Mouse (Mus musculus) CH12.LX (cell line): ENCODE measurements around the gene Rufy1. TPM values are rescaled to one million over a fixed set of nuclear protein-coding genes. Genes with fewer than 3 reads are reported as not detected.

ENCODE experiments used
- DNase-seq: peaks from one replicate; pipeline ENCODE4 v3.0.0-alpha.2; 2013; ENCODE audit errors: extremely low read depth
- H3K27ac ChIP-seq: 2 replicates; pipeline ENCODE4 v1.5.1; 2012; ENCODE audit warnings: low read depth, mild to moderate bottlenecking, control low read depth, moderate library complexity; ENCODE audit not compliant: insufficient read depth
- H3K27me3 ChIP-seq: replicated peaks from 2 replicates; pipeline ENCODE3; 2012; ENCODE audit warnings: inconsistent platforms
- H3K36me3 ChIP-seq, 2 experiments: replicated peaks in 1 of 2; 2 replicates each; pipeline versions ENCODE3 to v1.6.1; 2012; ENCODE audit warnings: inconsistent platforms in 1 of 2, low read length in 1 of 2, mild to moderate bottlenecking in 1 of 2, mixed read lengths in 1 of 2, moderate library complexity in 1 of 2; ENCODE audit not compliant: control insufficient read depth in 1 of 2, insufficient read depth in 1 of 2
- H3K4me1 ChIP-seq, 2 experiments: 2 replicates each; pipeline ENCODE4 v1.6.1; 2012; ENCODE audit warnings: inconsistent platforms in 1 of 2, moderate library complexity in 1 of 2; ENCODE audit not compliant: insufficient read depth in 2 of 2, control insufficient read depth in 1 of 2
- H3K4me2 ChIP-seq: 2 replicates; pipeline ENCODE4 v1.6.1; 2012; ENCODE audit warnings: low read depth, mild to moderate bottlenecking, control low read depth; ENCODE audit not compliant: poor library complexity, insufficient read depth, severe bottlenecking
- H3K4me3 ChIP-seq, 3 experiments: fragments of 150-350 bp in 1 of 3; sonication (generic) in 1 of 3; replicated peaks in 1 of 3; 2 replicates each; pipeline versions ENCODE3 to v1.5.1; 2011 to 2012; ENCODE audit warnings: low read depth in 2 of 3, low read length in 2 of 3, mild to moderate bottlenecking in 2 of 3, moderate library complexity in 2 of 3, control low read depth in 1 of 3, improper control_type of control experiment in 1 of 3, inconsistent platforms in 1 of 3, mixed read lengths in 1 of 3; ENCODE audit not compliant: poor library complexity in 1 of 3
- H3K79me2 ChIP-seq: replicated peaks from 2 replicates; pipeline ENCODE4 v1.6.1; 2012; ENCODE audit warnings: mild to moderate bottlenecking, moderate library complexity; ENCODE audit not compliant: control insufficient read depth, poor library complexity, insufficient read depth, severe bottlenecking; ENCODE audit errors: extremely low read depth
- H3K9ac ChIP-seq: 2 replicates; pipeline ENCODE4 v1.6.1; 2012; ENCODE audit warnings: low read depth, mild to moderate bottlenecking, control low read depth, moderate library complexity; ENCODE audit not compliant: insufficient read depth
- H3K9me3 ChIP-seq: replicated peaks from 2 replicates; pipeline ENCODE3; 2012; ENCODE audit warnings: low read length, inconsistent platforms, mixed read lengths
- BHLHE40 ChIP-seq: IDR thresholded peaks from 2 replicates; pipeline ENCODE4 v1.6.1; 2011; ENCODE audit warnings: mild to moderate bottlenecking, low read depth, low read length, improper control_type of control experiment
- CHD1 ChIP-seq: IDR thresholded peaks from 2 replicates; pipeline ENCODE4 v1.6.1; 2012; ENCODE audit warnings: low read depth, low read length, improper control_type of control experiment, inconsistent platforms
- CHD2 ChIP-seq: IDR thresholded peaks from 2 replicates; pipeline ENCODE4 v1.6.1; 2011; ENCODE audit warnings: low read length, improper control_type of control experiment
- CTCF ChIP-seq, 2 experiments: IDR thresholded peaks in 1 of 2; conservative IDR thresholded peaks in 1 of 2; 2 replicates each; pipeline ENCODE4 v1.5.1; 2011 to 2012; ENCODE audit warnings: low read depth in 2 of 2, low read length in 2 of 2, improper control_type of control experiment in 1 of 2, inconsistent platforms in 1 of 2, mild to moderate bottlenecking in 1 of 2, moderate library complexity in 1 of 2
- EP300 ChIP-seq: IDR thresholded peaks from 2 replicates; pipeline ENCODE4 v1.6.1; 2011; ENCODE audit warnings: low read length, improper control_type of control experiment
- ETS1 ChIP-seq: conservative IDR thresholded peaks from 2 replicates; pipeline ENCODE4 v1.6.1; 2012; ENCODE audit warnings: low read depth, mild to moderate bottlenecking, inconsistent platforms, low read length, improper control_type of control experiment, moderate library complexity
- MAFK ChIP-seq: IDR thresholded peaks from 2 replicates; pipeline ENCODE4 v1.6.1; 2011; ENCODE audit warnings: low read length, improper control_type of control experiment; ENCODE audit not compliant: insufficient replicate concordance
- MAX ChIP-seq: IDR thresholded peaks from 2 replicates; pipeline ENCODE4 v1.6.1; 2011; ENCODE audit warnings: low read length, improper control_type of control experiment
- MYC ChIP-seq: IDR thresholded peaks from 2 replicates; pipeline ENCODE4 v1.6.1; 2011; ENCODE audit warnings: low read depth, mild to moderate bottlenecking, improper control_type of control experiment, low read length
- NELFE ChIP-seq: IDR thresholded peaks from 2 replicates; pipeline ENCODE4 v1.6.1; 2011; ENCODE audit warnings: low read depth, low read length, improper control_type of control experiment
- NRF1 ChIP-seq: IDR thresholded peaks from 2 replicates; pipeline ENCODE4 v1.6.1; 2014; ENCODE audit warnings: low read depth, mild to moderate bottlenecking, inconsistent platforms, low read length, improper control_type of control experiment, moderate library complexity
- PAX5 ChIP-seq: IDR thresholded peaks from 2 replicates; pipeline ENCODE4 v1.6.1; 2012; ENCODE audit warnings: low read length, inconsistent platforms, mixed read lengths
- RAD21 ChIP-seq: IDR thresholded peaks from 2 replicates; pipeline ENCODE4 v1.6.1; 2011; ENCODE audit warnings: low read depth, mild to moderate bottlenecking, low read length, improper control_type of control experiment, moderate library complexity
- RCOR1 ChIP-seq: conservative IDR thresholded peaks from 2 replicates; pipeline ENCODE4 v1.6.1; 2012; ENCODE audit warnings: low read depth, mild to moderate bottlenecking, inconsistent platforms, low read length, improper control_type of control experiment
- SIN3A ChIP-seq: IDR thresholded peaks from 2 replicates; pipeline ENCODE4 v1.6.1; 2012; ENCODE audit warnings: low read length, improper control_type of control experiment, inconsistent platforms
- SMC3 ChIP-seq: IDR thresholded peaks from 2 replicates; pipeline ENCODE4 v1.6.1; 2011; ENCODE audit warnings: low read depth, low read length, improper control_type of control experiment
- TCF12 ChIP-seq: IDR thresholded peaks from 2 replicates; pipeline ENCODE4 v1.6.1; 2014; ENCODE audit warnings: low read depth, mild to moderate bottlenecking, inconsistent platforms, low read length, improper control_type of control experiment
- UBTF ChIP-seq: IDR thresholded peaks from 2 replicates; pipeline ENCODE4 v1.6.1; 2012; ENCODE audit warnings: low read depth, mild to moderate bottlenecking, inconsistent platforms, low read length, improper control_type of control experiment, moderate library complexity
- USF1 ChIP-seq: IDR thresholded peaks from 2 replicates; pipeline ENCODE4 v1.6.1; 2014; ENCODE audit warnings: low read depth, mild to moderate bottlenecking, inconsistent platforms, low read length, improper control_type of control experiment
- USF2 ChIP-seq: conservative IDR thresholded peaks from 2 replicates; pipeline ENCODE4 v1.6.1; 2011; ENCODE audit warnings: low read depth, low read length, improper control_type of control experiment
- ZKSCAN1 ChIP-seq: IDR thresholded peaks from 2 replicates; pipeline ENCODE4 v1.6.1; 2012; ENCODE audit warnings: low read depth, inconsistent platforms, low read length, improper control_type of control experiment, borderline replicate concordance
- ZNF384 ChIP-seq: IDR thresholded peaks from 2 replicates; pipeline ENCODE4 v1.6.1; 2012; ENCODE audit warnings: low read depth, low read length, improper control_type of control experiment, inconsistent platforms
- dilution Hi-C: fragments of 300-500 bp; cut with MboI; formaldehyde crosslinking; loops from 2 replicates; pipeline ENCODE4 v1.14.3; 2020; ENCODE audit warnings: low sequenced_read_pairs; ENCODE audit not compliant: extremely low pct_unique_long_range_greater_than_20kb, extremely low pct_ligation_motif_present
- in situ Hi-C: fragments of 300-500 bp; cut with MboI; formaldehyde crosslinking; loops from 3 replicates; pipeline ENCODE4 v1.14.3; 2019; ENCODE audit warnings: low sequenced_read_pairs, low pct_ligation_motif_present, low pct_unique_long_range_greater_than_20kb, mixed read lengths
- polyA plus RNA-seq: library from polyadenylated mRNA; unstranded; fragments of >175 nt; gene quantifications from 2 replicates; pipeline ENCODE4 v1.2.1, GENCODE M21; 2012; ENCODE audit warnings: low read depth; ENCODE audit not compliant: insufficient read length
- total RNA-seq, 2 experiments: library from RNA; depleted of rRNA; stranded (reverse); fragments of 300-350 nt in 1 of 2; fragments of >200 nt in 1 of 2; gene quantifications; 2 replicates each; pipeline ENCODE4 v1.2.3; 2012 to 2014

The Rufy1 gene
- total and polyA plus RNA-seq, 3 experiments = 11.0 to 21.3 (median 18.0) TPM

DNA sequence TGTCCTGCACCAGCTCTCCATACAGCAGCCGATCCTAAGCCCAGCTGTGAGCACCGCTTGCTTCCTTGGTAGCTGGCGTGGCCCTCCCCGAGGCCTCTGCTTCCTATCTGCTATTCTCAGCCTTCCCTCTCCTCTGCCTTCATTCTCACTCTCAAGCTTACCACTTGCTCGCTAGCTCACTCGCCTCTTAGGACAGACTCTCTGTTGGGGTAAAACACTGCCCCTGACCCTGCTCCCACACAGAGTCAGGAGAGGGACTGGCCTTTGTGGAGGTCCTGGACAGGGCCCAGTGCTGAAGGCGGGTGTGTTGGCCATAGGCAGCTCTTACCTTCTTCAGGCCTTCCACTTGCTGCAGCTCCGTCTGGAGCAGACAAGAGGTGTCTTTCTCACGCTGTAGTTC is 33.6 kb downstream of the Rufy1 start:
- Histone ChIP-seq H3K9ac (no peak overlapping the region), H3K27me3 (no peaks in the 10 kb centered on the region), H3K27ac (no peak overlapping the region), H3K9me3 (no peaks in the 10 kb centered on the region), H3K4me3 (no peak overlapping the region), H3K79me2 (no peaks in the 10 kb centered on the region), H3K4me2 (no peak overlapping the region), H3K36me3 (peaks cover 57 to 75% of the 10 kb centered on the region in 2 experiments), H3K4me1 (peaks cover 0 to 7% of the 10 kb centered on the region in 2 experiments; a peak in 2 of 4 replicates)
- in situ Hi-C loops = no loop called here
- dilution Hi-C loops = no loop called here
- no peak for TF ChIP-seq ETS1
- no peak for TF ChIP-seq CHD2
- no peak for TF ChIP-seq SMC3
- TF ChIP-seq UBTF = no peak
- no peak for TF ChIP-seq ZNF384
- TF ChIP-seq NRF1 = no peak
- TF ChIP-seq PAX5 = no peak
- no peak for TF ChIP-seq SIN3A
- TF ChIP-seq MAX = no peak
- TF ChIP-seq EP300 = no peak
- no peak for TF ChIP-seq RAD21
- no peak for DNase-seq

GRCm38 (mm10) chr11:50396766-50397307 is 34.1 kb downstream of the Rufy1 start:
- in situ Hi-C loops (no loop called here), dilution Hi-C loops (no loop called here)
- no peak overlapping the region for H3K9ac ChIP-seq
- no peaks in the 10 kb centered on the region for H3K27me3 ChIP-seq
- TF ChIP-seq MAFK (no peak), USF1 (no peak), ETS1 (no peak), MYC (no peak), BHLHE40 (no peak), CTCF (conservative IDR thresholded peaks at IDR 0.05 in 1 of 2, IDR thresholded peaks at IDR 0.05 in 1 of 2; ENCODE audit: low read depth in 2 of 2, low read length in 2 of 2) (no peak), ZNF384 (no peak), ZKSCAN1 (no peak), RCOR1 (no peak), SMC3 (no peak), RAD21 (no peak), CHD1 (no peak), TCF12 (no peak), USF2 (no peak), NELFE (no peak)
- H3K4me3 ChIP-seq = no peak overlapping the region
- peaks cover 0 to 4% of the 10 kb centered on the region in 2 experiments; a peak in 2 of 4 replicates for H3K4me1 ChIP-seq
- no peaks in the 10 kb centered on the region for H3K79me2 ChIP-seq
- H3K27ac ChIP-seq = no peak overlapping the region
- no peak for DNase-seq
- no peaks in the 10 kb centered on the region for H3K9me3 ChIP-seq
- peaks cover 52 to 75% of the 10 kb centered on the region in 2 experiments for H3K36me3 ChIP-seq
- H3K4me2 ChIP-seq = no peak overlapping the region
